Mouse (Mus musculus) heart, postnatal 0 days (tissue): ENCODE results near the gene Pou3f1.

Experiments
- CTCF ChIP-seq: IDR thresholded peaks from 2 replicates; pipeline ENCODE4 v1.5.1; 2016; ENCODE audit warnings: antibody characterized with exemption, control low read depth, low read depth
- EP300 ChIP-seq: IDR thresholded peaks from 2 replicates; pipeline ENCODE4 v1.6.1; 2016; ENCODE audit warnings: antibody characterized with exemption, low read depth

DNA sequence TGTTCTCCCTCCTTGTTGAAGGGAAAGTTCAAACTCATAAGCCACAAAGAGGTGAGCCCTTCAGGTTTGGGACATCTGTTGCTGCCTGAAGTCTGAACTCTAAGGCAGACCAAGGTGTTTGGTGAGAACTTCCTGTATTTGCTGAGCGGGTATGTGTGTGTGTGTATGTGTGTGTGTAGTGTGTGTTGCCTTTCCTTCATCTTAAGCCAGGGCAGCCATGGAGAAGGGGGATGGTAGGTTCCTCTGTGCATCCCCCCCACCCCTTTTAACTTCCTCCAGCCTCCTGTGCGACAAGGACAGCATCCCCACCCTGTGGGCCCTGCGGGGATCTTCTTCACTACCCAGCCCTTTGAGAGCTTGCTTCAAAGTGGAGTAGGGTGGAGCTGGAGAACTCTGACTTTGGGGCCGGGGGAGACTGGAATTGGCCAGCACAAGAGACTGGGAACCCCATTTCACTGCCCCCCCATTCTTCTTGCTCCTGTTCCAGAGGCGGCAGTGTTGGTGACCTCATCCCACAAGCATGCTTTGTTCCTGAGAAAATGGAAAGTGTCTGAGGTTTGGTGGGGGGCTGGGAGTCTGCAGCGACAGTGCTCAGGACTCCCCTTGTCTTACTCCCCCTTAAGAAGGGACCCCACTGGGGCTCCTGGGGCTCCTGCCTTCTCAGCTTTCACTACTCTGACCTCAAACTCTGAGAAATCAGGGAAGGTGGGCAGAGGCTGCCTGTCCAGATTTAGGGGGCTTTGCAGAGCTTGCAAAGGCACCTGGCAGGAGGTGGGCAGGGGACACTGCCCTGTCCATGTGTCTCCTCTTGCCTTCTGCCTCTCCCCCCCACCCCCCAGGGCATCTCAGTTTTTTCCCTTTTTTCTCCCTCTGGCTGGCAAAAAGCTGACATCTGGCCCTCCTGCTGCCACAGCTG, 47.5 kb downstream of the Pou3f1 start:
- TF ChIP-seq CTCF (no peak), EP300 (no peak)
